Mouse (Mus musculus) spleen, postnatal 10 days (tissue): ENCODE measurements around the gene Fuz.
A peak's percentile ranks its signal among the peaks of the same experiment; 100 is the strongest.

Experiments
- DNase-seq, 2 experiments: peaks; one replicate each; pipeline ENCODE4 v3.0.0; 2021 to 2022; ENCODE audit warnings: low spot score in 2 of 2

The Fuz gene

GRCm38 (mm10) chr7:44888256-44889105, 7.4 kb upstream of the Fuz start:
- DNase-seq = no peak

DNA sequence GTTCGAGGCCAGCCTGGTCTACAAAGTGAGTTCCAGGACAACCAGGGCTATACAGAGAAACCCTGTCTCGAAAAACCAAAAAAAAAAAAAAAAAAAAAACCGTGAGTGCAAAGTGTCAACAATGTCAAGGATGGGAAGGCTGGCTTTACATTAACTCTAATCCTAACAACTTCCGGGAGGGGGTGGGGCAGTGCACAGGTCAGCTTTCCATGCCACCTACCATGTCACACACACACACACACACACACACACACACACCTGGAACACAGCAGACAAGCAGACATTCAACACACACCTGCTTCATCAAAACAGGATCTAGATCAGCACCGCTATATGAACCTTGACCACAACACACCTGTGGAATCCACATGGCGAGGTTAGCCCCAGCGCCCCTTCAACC, 5.7 kb upstream of the Fuz start:
- DNase-seq = no peak

GRCm38 (mm10) chr7:44890737-44891136, 5.1 kb upstream of the Fuz start:
- DNase-seq = no peak

DNA sequence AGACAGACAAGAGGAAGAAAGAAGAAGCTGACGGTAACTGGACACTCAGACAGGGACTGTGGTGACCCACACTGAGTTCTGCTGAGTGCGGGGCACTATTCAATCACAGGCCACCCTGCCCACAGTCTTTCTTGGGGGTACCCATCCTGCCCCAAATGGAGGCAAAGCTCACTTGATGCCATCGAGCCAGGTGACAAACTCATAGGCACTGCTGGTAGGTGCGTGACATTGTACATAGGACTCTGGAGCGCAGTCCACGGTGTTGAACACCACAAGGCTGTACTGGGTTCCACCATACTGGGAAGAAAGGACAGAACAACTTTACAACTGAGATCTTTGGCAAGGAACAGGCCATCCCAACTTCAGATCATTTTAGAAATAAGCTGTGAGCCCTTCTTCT, 4.3 kb upstream of the Fuz start:
- peak in 1 of 2 experiments; percentile 25 for DNase-seq

GRCm38 (mm10) chr7:44892276-44892921, 3.5 kb upstream of the Fuz start, which contains the start of gene Med25:
TSS of gene Med25 (minus strand) at chr7:44892712.
- peak; percentile 86 to 91 for DNase-seq

GRCm38 (mm10) chr7:44893197-44893596, 2.7 kb upstream of the Fuz start:
- DNase-seq = no peak

DNA sequence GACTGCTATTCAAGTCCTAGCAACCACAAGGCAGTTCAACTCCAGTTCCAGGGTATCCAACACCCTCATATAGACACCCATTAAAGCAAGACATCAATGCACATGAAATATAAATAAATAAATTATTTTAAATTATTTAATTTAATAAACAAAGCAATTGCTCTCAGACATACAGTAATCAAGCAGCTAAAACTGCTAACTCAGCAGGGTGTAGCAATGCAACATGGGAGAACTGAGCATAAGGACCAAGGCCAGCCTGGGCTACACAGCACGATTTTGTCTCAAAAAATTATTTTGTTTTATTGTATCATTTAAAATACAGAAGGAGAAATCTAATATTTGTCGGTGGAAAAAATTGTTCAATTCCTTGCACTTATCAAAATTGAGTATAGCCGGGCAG, 1.7 kb upstream of the Fuz start:
- DNase-seq = no peak

DNA sequence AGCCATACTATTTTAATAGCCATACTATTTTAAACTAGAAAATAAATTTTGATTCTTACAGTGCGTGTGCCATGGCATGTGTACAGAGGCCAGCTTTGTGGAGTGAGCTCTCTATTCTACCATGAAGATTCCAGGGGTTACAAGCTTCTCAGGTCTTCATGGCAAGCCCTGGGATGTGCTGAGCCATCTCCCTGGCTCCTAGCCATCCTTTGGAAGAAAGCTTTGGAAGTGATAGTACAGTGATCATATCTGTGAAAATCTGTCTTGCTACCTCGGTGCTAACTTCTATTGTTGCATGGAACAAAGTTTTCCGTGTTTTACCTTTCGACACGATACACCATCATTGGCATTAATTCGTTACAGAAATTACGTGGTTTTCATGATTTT, 680 bp upstream of the Fuz start:
- DNase-seq = no peak

- no peak for DNase-seq
These were observed 620 bp downstream of the Fuz start for GRCm38 (mm10) chr7:44896499-44896898.

GRCm38 (mm10) chr7:44898607-44899006, 2.7 kb downstream of the Fuz start:
- DNase-seq = peak in 1 of 2 experiments; percentile 51

DNA sequence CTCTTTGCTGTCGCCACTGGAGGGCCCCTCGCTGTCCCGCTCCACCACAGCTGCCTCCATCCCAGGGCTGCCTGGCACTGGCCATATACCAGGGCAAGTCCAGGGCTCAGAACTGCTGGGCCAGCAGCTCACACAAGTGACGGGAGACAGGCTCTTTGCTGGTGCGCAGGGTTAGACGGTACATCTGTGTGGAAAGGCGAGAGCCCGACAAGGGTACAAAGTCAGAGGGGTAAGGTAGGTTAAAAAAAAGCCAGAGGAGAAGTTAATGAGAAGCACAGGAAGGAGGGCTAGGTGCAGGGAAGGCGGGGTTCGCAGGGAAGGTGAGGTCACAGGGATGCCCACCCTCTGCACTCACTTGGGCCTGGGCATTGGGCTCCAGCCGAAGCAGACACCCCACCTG, 4.8 kb downstream of the Fuz start:
- no peak for DNase-seq

- DNase-seq = peak; percentile 32 to 61
These were observed 5.4 kb downstream of the Fuz start for GRCm38 (mm10) chr7:44901230-44901722.

- DNase-seq = no peak
These were observed 9.6 kb downstream of the Fuz start for GRCm38 (mm10) chr7:44905430-44905829.

DNA sequence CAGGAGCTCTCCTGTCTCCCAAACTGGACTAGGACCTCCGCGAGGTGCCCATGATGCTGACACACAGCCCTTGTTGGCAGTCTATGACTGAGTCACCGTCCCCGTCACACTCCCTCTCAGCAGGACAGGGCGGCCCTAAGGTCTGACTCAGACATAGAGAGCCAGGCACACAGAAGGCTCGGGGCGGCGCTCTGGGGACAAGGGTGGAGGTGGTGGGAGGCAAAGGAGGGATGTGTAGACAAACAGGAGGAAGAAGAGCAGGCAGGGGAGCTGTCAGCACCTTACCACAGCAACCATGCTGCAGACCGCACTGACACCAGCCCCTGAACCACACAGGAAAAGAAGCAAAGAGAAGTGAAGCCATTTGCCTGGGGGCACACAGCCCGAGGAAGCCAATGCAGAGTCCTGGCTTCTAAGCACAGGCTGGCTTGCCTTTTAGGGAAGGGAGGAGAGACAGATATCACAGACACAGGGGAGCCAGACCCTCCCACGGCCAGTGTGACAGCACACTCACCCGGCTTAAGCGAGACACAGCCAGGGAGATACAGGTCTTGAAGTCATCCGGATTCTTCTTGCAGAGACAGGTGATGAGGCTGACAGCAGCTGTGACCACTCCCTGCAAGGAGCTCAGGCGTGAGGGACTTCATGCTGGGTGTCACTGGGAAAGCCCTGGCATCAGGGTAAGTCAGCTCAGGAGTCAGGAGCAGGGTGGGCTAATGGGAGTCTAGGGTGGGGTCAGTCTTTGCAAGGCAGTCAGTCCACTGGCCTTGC, 13.0 kb downstream of the Fuz start:
- no peak for DNase-seq

- DNase-seq = no peak
These were observed 18.5 kb downstream of the Fuz start for GRCm38 (mm10) chr7:44914396-44914795.

DNA sequence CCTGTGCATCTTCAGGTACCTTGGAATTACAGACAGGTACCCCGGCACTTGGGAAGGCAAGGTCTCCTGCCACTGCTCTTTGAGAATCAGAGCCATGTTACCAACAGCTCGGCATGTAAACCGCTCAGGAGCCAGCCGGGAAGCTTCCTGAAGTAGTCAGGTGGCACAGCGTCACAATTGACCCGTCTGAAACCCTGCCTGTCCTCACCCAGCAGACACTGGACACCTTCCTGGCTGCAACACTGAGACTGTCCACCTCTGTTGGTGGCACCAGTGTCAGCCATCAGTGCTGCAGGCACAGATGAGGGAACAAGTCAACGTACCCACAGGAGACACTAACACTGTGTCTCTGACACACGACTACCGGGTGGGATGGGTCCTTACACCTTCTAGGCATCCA, 19.4 kb downstream of the Fuz start:
- DNase-seq = no peak

GRCm38 (mm10) chr7:44916191-44916590, 20.3 kb downstream of the Fuz start:
- no peak for DNase-seq

GRCm38 (mm10) chr7:44916881-44917280, 21.0 kb downstream of the Fuz start:
- DNase-seq = no peak

GRCm38 (mm10) chr7:44918219-44918618, 22.3 kb downstream of the Fuz start:
- DNase-seq = no peak

GRCm38 (mm10) chr7:44919127-44919526, 23.2 kb downstream of the Fuz start:
- no peak for DNase-seq

DNA sequence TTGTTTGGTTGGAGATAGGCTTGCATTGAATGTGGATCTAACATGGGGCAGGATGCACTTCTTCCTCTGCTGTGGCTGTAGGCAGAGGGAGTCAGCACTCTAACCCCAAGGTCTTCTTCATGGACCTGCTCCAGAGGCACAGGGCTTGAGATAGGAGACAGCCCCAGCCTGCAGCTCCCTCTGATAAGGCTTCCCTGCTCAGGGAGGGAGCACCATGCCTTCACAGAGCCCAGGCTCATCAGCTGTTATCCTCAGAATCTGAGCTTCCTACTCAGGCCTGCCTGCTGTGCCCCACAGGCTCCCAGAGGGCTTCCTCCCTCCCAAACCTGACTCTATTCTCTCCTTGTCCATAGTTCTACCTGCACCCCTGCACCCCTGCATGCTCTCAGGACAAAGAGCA, 26.7 kb downstream of the Fuz start:
- no peak for DNase-seq

- DNase-seq = peak in 1 of 2 experiments; percentile 58
These were observed 29.6 kb downstream of the Fuz start for GRCm38 (mm10) chr7:44925468-44925867.
